Mouse (Mus musculus) intestine, embryonic 14.5 days (tissue): ENCODE results near the gene Lamb1. TPM values are rescaled to one million over a fixed set of nuclear protein-coding genes. Genes with fewer than 3 reads are reported as not detected.
A peak's percentile ranks its signal among the peaks of the same experiment; 100 is the strongest.

ENCODE experiments used
- ATAC-seq: fragments of 200-750 bp; cut with Nextera tagmentation; replicated peaks from 2 replicates; pipeline ENCODE4 v1.8.0; 2017; ENCODE audit warnings: low read depth, moderate number of reproducible peaks, moderate TSS enrichment, moderate library complexity; ENCODE audit not compliant: low FRiP score, low TSS enrichment
- DNase-seq: peaks from one replicate; pipeline ENCODE4 v3.0.0-alpha.2; 2018; ENCODE audit warnings: low spot score
- H3K27ac ChIP-seq: fragments of 300-500 bp; sonication (generic); 2 replicates; pipeline ENCODE4 v1.5.1; 2014; ENCODE audit warnings: low read depth, mild to moderate bottlenecking, control low read depth
- H3K27me3 ChIP-seq: fragments of 300-500 bp; sonication (generic); replicated peaks from 2 replicates; pipeline ENCODE4 v1.6.1; 2014; ENCODE audit warnings: low read length, control low read depth; ENCODE audit not compliant: control insufficient read depth, insufficient read depth
- H3K36me3 ChIP-seq: fragments of 300-500 bp; sonication (generic); 2 replicates; pipeline ENCODE4 v1.6.1; 2014; ENCODE audit warnings: low read length, control low read depth; ENCODE audit not compliant: control insufficient read depth, insufficient read depth
- H3K4me1 ChIP-seq: fragments of 300-500 bp; sonication (generic); replicated peaks from 2 replicates; pipeline ENCODE4 v1.6.1; 2014; ENCODE audit warnings: low read length, control low read depth, mixed read lengths; ENCODE audit not compliant: control insufficient read depth, insufficient read depth
- H3K4me2 ChIP-seq: fragments of 300-500 bp; sonication (generic); 2 replicates; pipeline ENCODE4 v1.6.1; 2014; ENCODE audit warnings: low read length
- H3K4me3 ChIP-seq: fragments of 300-500 bp; sonication (generic); 2 replicates; pipeline ENCODE4 v1.5.1; 2014; ENCODE audit warnings: low read depth, low read length, control low read depth, mixed read lengths
- H3K9ac ChIP-seq: fragments of 300-500 bp; sonication (generic); 2 replicates; pipeline ENCODE4 v1.6.1; 2014; ENCODE audit warnings: mild to moderate bottlenecking, low read length
- H3K9me3 ChIP-seq: fragments of 300-500 bp; sonication (generic); 2 replicates; pipeline ENCODE4 v1.6.1; 2016; ENCODE audit warnings: low read length, control low read depth; ENCODE audit not compliant: control insufficient read depth
- WGBS: fragments of 180-500 bp; shearing (Covaris S2); extraction: QIAGEN DNeasy Blood & Tissue Kit; methylation state at CpG from one replicate; pipeline ENCODE4 v1.1.7; 2014; 5-methylcytosine and 5-hydroxymethylcytosine counted together
- polyA plus RNA-seq: library from polyadenylated mRNA; unstranded; fragments of >200 nt; fragmentation: Nextera tagmentation; extraction: Ambion mirVana; gene quantifications from 2 replicates; pipeline ENCODE4 v1.2.1, GENCODE M21; 2014

The Lamb1 gene
- polyA plus RNA-seq, 1 experiment from 2014 or later, result 96.3 TPM

GRCm38 (mm10) chr12:31282241-31282640 is 17.2 kb downstream of the Lamb1 start:
- H3K36me3 ChIP-seq, result peaks cover 98% of the 10 kb centered on the region
- H3K4me1 ChIP-seq, result peaks cover 5% of the 10 kb centered on the region; the same call in 1 of the 2 replicates
- no peak overlapping the region for H3K4me3 ChIP-seq
- ATAC-seq (no peak), DNase-seq (no peak)
- H3K27me3 ChIP-seq, result no peaks in the 10 kb centered on the region
- WGBS, result 62% methylated on average over 5 of the region's 5 CpGs
- H3K9me3 ChIP-seq, result no peaks in the 10 kb centered on the region
- no peak overlapping the region for H3K27ac ChIP-seq
- no peak overlapping the region for H3K4me2 ChIP-seq
- H3K9ac ChIP-seq, result no peak overlapping the region

- no peak overlapping the region for H3K27ac ChIP-seq
Observed at GRCm38 (mm10) chr12:31283131-31283530, 18.1 kb downstream of the Lamb1 start.

GRCm38 (mm10) chr12:31283617-31284136 is 18.6 kb downstream of the Lamb1 start:
- H3K36me3 ChIP-seq, result peaks cover 98% of the 10 kb centered on the region
- H3K4me3 ChIP-seq, result no peak overlapping the region

More at GRCm38 (mm10) chr12:31283131-31283530, 18.1 kb downstream of the Lamb1 start:
- Histone ChIP-seq H3K4me3 (no peak overlapping the region), H3K9me3 (no peaks in the 10 kb centered on the region), H3K27me3 (no peaks in the 10 kb centered on the region), H3K4me1 (peaks cover 5% of the 10 kb centered on the region; the same call in 1 of the 2 replicates), H3K9ac (no peak overlapping the region), H3K36me3 (peaks cover 98% of the 10 kb centered on the region), H3K4me2 (no peak overlapping the region)
- DNase-seq, result no peak
- no peak for ATAC-seq
- WGBS, result 84% methylated on average over 4 of the region's 4 CpGs

GRCm38 (mm10) chr12:31289046-31289445 is 24.0 kb downstream of the Lamb1 start:
- no peak overlapping the region for H3K9ac ChIP-seq
- WGBS, result 95% methylated on average over 10 of the region's 10 CpGs
- H3K9me3 ChIP-seq, result peaks cover 8% of the 10 kb centered on the region; the same call in 1 of the 2 replicates
- H3K27me3 ChIP-seq, result no peaks in the 10 kb centered on the region
- no peak for DNase-seq
- H3K4me2 ChIP-seq, result no peak overlapping the region
- ATAC-seq, result no peak
- no peak overlapping the region for H3K27ac ChIP-seq
- H3K4me1 ChIP-seq, result peaks cover 8% of the 10 kb centered on the region
- H3K4me3 ChIP-seq, result no peak overlapping the region
- H3K36me3 ChIP-seq, result peaks cover 94% of the 10 kb centered on the region

More at GRCm38 (mm10) chr12:31283617-31284136, 18.6 kb downstream of the Lamb1 start:
- peaks cover 5% of the 10 kb centered on the region; the same call in 1 of the 2 replicates for H3K4me1 ChIP-seq
- H3K27ac ChIP-seq, result 0 out of 2 replicates have a peak overlapping the region, but pooled peaks have one; percentile 8
- no peak overlapping the region for H3K9ac ChIP-seq
- no peaks in the 10 kb centered on the region for H3K27me3 ChIP-seq
- WGBS, result 61% methylated on average over 4 of the region's 4 CpGs
- peaks cover under 1% of the 10 kb centered on the region; the same call in 1 of the 2 replicates for H3K9me3 ChIP-seq
- DNase-seq, result no peak
- no peak for ATAC-seq
- no peak overlapping the region for H3K4me2 ChIP-seq

GRCm38 (mm10) chr12:31290951-31291350 is 25.9 kb downstream of the Lamb1 start:
- Histone ChIP-seq H3K4me1 (peaks cover 16% of the 10 kb centered on the region), H3K36me3 (peaks cover 92% of the 10 kb centered on the region), H3K27me3 (no peaks in the 10 kb centered on the region), H3K4me2 (no peak overlapping the region), H3K27ac (no peak overlapping the region), H3K9ac (no peak overlapping the region), H3K4me3 (no peak overlapping the region), H3K9me3 (peaks cover 8% of the 10 kb centered on the region; the same call in 1 of the 2 replicates)
- no peak for ATAC-seq
- WGBS, result 92% methylated on average over 3 of the region's 3 CpGs
- DNase-seq, result no peak

GRCm38 (mm10) chr12:31293361-31294142 is 28.5 kb downstream of the Lamb1 start:
- H3K9me3 ChIP-seq, result peaks cover 8% of the 10 kb centered on the region; the same call in 1 of the 2 replicates

GRCm38 (mm10) chr12:31294526-31294925 is 29.5 kb downstream of the Lamb1 start:
- peaks cover 16% of the 10 kb centered on the region for H3K4me1 ChIP-seq
- WGBS, result 35% methylated on average over 10 of the region's 10 CpGs
- H3K9me3 ChIP-seq, result no peaks in the 10 kb centered on the region
- no peak overlapping the region for H3K9ac ChIP-seq
- ATAC-seq (peak; percentile 51; the same call in 1 of the 2 replicates), DNase-seq (no peak)
- peaks cover 86% of the 10 kb centered on the region for H3K36me3 ChIP-seq
- peak overlapping the region; percentile 29; the same call in 1 of the 2 replicates for H3K27ac ChIP-seq
- no peak overlapping the region for H3K4me3 ChIP-seq
- no peaks in the 10 kb centered on the region for H3K27me3 ChIP-seq
- peak overlapping the region; percentile 17 for H3K4me2 ChIP-seq

More at GRCm38 (mm10) chr12:31293361-31294142, 28.5 kb downstream of the Lamb1 start:
- Histone ChIP-seq H3K4me1 (peaks cover 16% of the 10 kb centered on the region), H3K27me3 (no peaks in the 10 kb centered on the region), H3K4me2 (no peak overlapping the region), H3K27ac (no peak overlapping the region), H3K9ac (no peak overlapping the region), H3K4me3 (no peak overlapping the region), H3K36me3 (peaks cover 86% of the 10 kb centered on the region)
- DNase-seq (no peak), ATAC-seq (no peak)
- WGBS, result 57% methylated on average over 15 of the region's 15 CpGs

GRCm38 (mm10) chr12:31294996-31295395 is 30.0 kb downstream of the Lamb1 start:
- 51% methylated on average over 11 of the region's 11 CpGs for WGBS
- Histone ChIP-seq H3K9me3 (no peaks in the 10 kb centered on the region), H3K36me3 (peaks cover 87% of the 10 kb centered on the region), H3K27ac (peak overlapping the region; percentile 40; the same call in 1 of the 2 replicates), H3K9ac (no peak overlapping the region), H3K4me2 (peak overlapping the region; percentile 17), H3K27me3 (no peaks in the 10 kb centered on the region), H3K4me1 (peaks cover 16% of the 10 kb centered on the region), H3K4me3 (no peak overlapping the region)
- DNase-seq (no peak), ATAC-seq (0 out of 2 replicates have a peak, but pooled peaks have one; percentile 15)
